26 mouse cellular contexts compared by ENCODE assay signal in the genomic region with DNA sequence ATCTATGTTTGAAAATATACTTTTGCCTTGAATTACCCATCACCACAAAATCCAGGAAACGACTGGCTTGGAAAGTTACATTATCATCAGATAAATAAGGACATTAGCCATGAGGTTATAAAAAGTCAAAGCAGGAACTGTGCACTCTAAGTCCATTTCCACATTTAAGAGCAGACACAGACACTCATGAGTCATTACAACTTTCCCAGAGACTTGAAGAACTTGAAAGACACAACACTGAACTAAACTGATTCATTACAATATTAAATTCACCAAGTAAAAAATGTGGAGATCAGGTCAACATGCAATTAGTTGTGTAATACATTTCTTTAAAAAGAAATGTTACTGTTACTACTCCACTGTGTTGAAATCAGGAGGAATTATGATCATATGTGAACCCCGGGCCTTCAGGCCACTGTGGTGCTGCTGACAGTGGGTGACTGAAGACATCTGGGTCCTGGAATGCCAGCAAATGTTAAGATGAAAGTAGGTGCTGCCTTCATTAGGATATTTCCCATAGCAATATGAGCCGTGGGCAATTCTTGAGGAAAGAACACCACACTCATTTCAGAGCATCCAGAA. TPM values are rescaled to one million over a fixed set of nuclear protein-coding genes. Genes with fewer than 3 reads are reported as not detected.
DNase-seq lines count a peak whose midpoint lies in the region; ATAC-seq lines count a peak whose summit lies in the region.
"Had no signal": no experiment of that assay in that cellular context is flagged by ENCODE, and none has a peak within 500 bp of the region (broad histone marks: within the 10 kb centered on the region; RNA-seq: fewer than 3 reads in every experiment).

No protein-coding gene starts in this region.

- H3K27ac ChIP-seq in intestine, embryonic 14.5 days (ENCODE audit: low read depth): no peak overlapping the region
- H3K27ac ChIP-seq in intestine, embryonic 15.5 days: no peak overlapping the region
- H3K27ac ChIP-seq in kidney, embryonic 15.5 days: no peak overlapping the region
- no peak overlapping the region for H3K27ac ChIP-seq in midbrain, embryonic 11.5 days (ENCODE audit: low read depth, low read length)
- no peak overlapping the region for H3K27ac ChIP-seq in midbrain, embryonic 15.5 days
- H3K27ac ChIP-seq: forebrain, embryonic 12.5 days; liver, embryonic 15.5 days; macrophage; neural tube, embryonic 15.5 days had no signal

- no peak overlapping the region for H3K9ac ChIP-seq in intestine, embryonic 14.5 days (ENCODE audit: low read length)
- no peak overlapping the region for H3K9ac ChIP-seq in intestine, embryonic 15.5 days
- H3K9ac ChIP-seq in kidney, embryonic 15.5 days: no peak overlapping the region
- H3K9ac ChIP-seq in midbrain, embryonic 11.5 days (ENCODE audit: low read length): no peak overlapping the region
- no peak overlapping the region for H3K9ac ChIP-seq in midbrain, embryonic 15.5 days
- H3K9ac ChIP-seq: forebrain, embryonic 12.5 days; liver, embryonic 15.5 days; neural tube, embryonic 15.5 days had no signal

- H3K4me1 ChIP-seq in intestine, embryonic 14.5 days (replicated peaks; ENCODE audit: control insufficient read depth, insufficient read depth, low read length): no peaks in the 10 kb centered on the region
- no peaks in the 10 kb centered on the region for H3K4me1 ChIP-seq in intestine, embryonic 15.5 days (replicated peaks)
- no peaks in the 10 kb centered on the region for H3K4me1 ChIP-seq in kidney, embryonic 15.5 days
- H3K4me1 ChIP-seq in midbrain, embryonic 11.5 days (ENCODE audit: control insufficient read depth, insufficient read depth, low read length): no peaks in the 10 kb centered on the region
- H3K4me1 ChIP-seq in midbrain, embryonic 15.5 days: no peaks in the 10 kb centered on the region
- H3K4me1 ChIP-seq: forebrain, embryonic 12.5 days; liver, embryonic 15.5 days; neural tube, embryonic 15.5 days had no signal

- no peak overlapping the region for H3K4me3 ChIP-seq in intestine, embryonic 14.5 days (ENCODE audit: low read depth, low read length)
- H3K4me3 ChIP-seq in intestine, embryonic 15.5 days (replicated peaks): no peak overlapping the region
- no peak overlapping the region for H3K4me3 ChIP-seq in kidney, embryonic 15.5 days (replicated peaks)
- H3K4me3 ChIP-seq in midbrain, embryonic 11.5 days (ENCODE audit: low read depth, low read length): no peak overlapping the region
- no peak overlapping the region for H3K4me3 ChIP-seq in midbrain, embryonic 15.5 days
- H3K4me3 ChIP-seq: erythroblast, embryonic 14.5 days; forebrain, embryonic 12.5 days; liver, embryonic 15.5 days; neural tube, embryonic 15.5 days had no signal

- no peak for ATAC-seq in intestine, embryonic 14.5 days (replicated peaks; ENCODE audit: low FRiP score, low TSS enrichment, low read depth)
- no peak for ATAC-seq in intestine, embryonic 15.5 days
- no peak for ATAC-seq in kidney, embryonic 15.5 days (replicated peaks; ENCODE audit: low FRiP score)
- no peak for ATAC-seq in midbrain, embryonic 11.5 days (ENCODE audit: low FRiP score)
- ATAC-seq in midbrain, embryonic 15.5 days (replicated peaks): no peak
- ATAC-seq: hindbrain, embryonic 16.5 days; intestine, embryonic 16.5 days; Patski had no signal

- no peaks in the 10 kb centered on the region for H3K27me3 ChIP-seq in intestine, embryonic 14.5 days (replicated peaks; ENCODE audit: control insufficient read depth, insufficient read depth, low read length)
- no peaks in the 10 kb centered on the region for H3K27me3 ChIP-seq in intestine, embryonic 15.5 days (replicated peaks)
- H3K27me3 ChIP-seq in kidney, embryonic 15.5 days: no peaks in the 10 kb centered on the region
- H3K27me3 ChIP-seq in midbrain, embryonic 11.5 days (ENCODE audit: control insufficient read depth, insufficient read depth, low read length): no peaks in the 10 kb centered on the region
- no peaks in the 10 kb centered on the region for H3K27me3 ChIP-seq in midbrain, embryonic 15.5 days (replicated peaks)
- H3K27me3 ChIP-seq: forebrain, embryonic 12.5 days; liver, embryonic 15.5 days; neural tube, embryonic 15.5 days; Patski had no signal

- H3K4me2 ChIP-seq in intestine, embryonic 14.5 days (ENCODE audit: low read length): no peak overlapping the region
- H3K4me2 ChIP-seq in intestine, embryonic 15.5 days (replicated peaks): no peak overlapping the region
- no peak overlapping the region for H3K4me2 ChIP-seq in kidney, embryonic 15.5 days
- no peak overlapping the region for H3K4me2 ChIP-seq in midbrain, embryonic 11.5 days
- H3K4me2 ChIP-seq in midbrain, embryonic 15.5 days: no peak overlapping the region
- H3K4me2 ChIP-seq: forebrain, embryonic 12.5 days; liver, embryonic 15.5 days; neural tube, embryonic 15.5 days had no signal

- 45% methylated on average over 3 of the region's 3 CpGs for WGBS in intestine, embryonic 14.5 days
- 55% methylated on average over 3 of the region's 3 CpGs for WGBS in intestine, embryonic 15.5 days
- WGBS in kidney, embryonic 15.5 days: 66% methylated on average over 3 of the region's 3 CpGs
- 92% methylated on average over 3 of the region's 3 CpGs for WGBS in midbrain, embryonic 11.5 days
- WGBS in midbrain, embryonic 15.5 days: 89% methylated on average over 3 of the region's 3 CpGs

- peak; percentile 21 for DNase-seq in intestine, embryonic 14.5 days (ENCODE audit: low spot score)
- DNase-seq in kidney, postnatal 36 days: peak; percentile 11 to 26
- peak; percentile 31 for DNase-seq in midbrain, embryonic 11.5 days (ENCODE audit: low spot score, missing footprints)
- no peak for DNase-seq in adrenal gland, postnatal 10 days
- no peak for DNase-seq in left cerebral cortex, adult 9 months (ENCODE audit: low spot score in 2 of 2)
- DNase-seq: adrenal gland, postnatal 25 days; cerebellum, adult 2 months; cerebellum, postnatal 14 days; gastrocnemius, postnatal 14 days; heart, postnatal 14 days; left cerebral cortex, postnatal 4 days; midbrain, embryonic 14.5 days; retina, postnatal 1 day; right cerebral cortex, postnatal 14 days; thymus, postnatal 4 days had no signal

- no peaks in the 10 kb centered on the region for H3K9me3 ChIP-seq in intestine, embryonic 14.5 days (ENCODE audit: control insufficient read depth, low read length)
- H3K9me3 ChIP-seq in intestine, embryonic 15.5 days: no peaks in the 10 kb centered on the region
- no peaks in the 10 kb centered on the region for H3K9me3 ChIP-seq in kidney, embryonic 15.5 days (replicated peaks)
- H3K9me3 ChIP-seq in midbrain, embryonic 11.5 days (ENCODE audit: control insufficient read depth, low read length): no peaks in the 10 kb centered on the region
- no peaks in the 10 kb centered on the region for H3K9me3 ChIP-seq in midbrain, embryonic 15.5 days
- H3K9me3 ChIP-seq: forebrain, embryonic 12.5 days; liver, embryonic 15.5 days; neural tube, embryonic 15.5 days had no signal

- peaks cover 7% of the 10 kb centered on the region for H3K36me3 ChIP-seq in intestine, embryonic 14.5 days (ENCODE audit: control insufficient read depth, insufficient read depth, low read length)
- H3K36me3 ChIP-seq in intestine, embryonic 15.5 days: no peaks in the 10 kb centered on the region; the same call in 1 of the 2 replicates
- peaks cover 9% of the 10 kb centered on the region for H3K36me3 ChIP-seq in kidney, embryonic 15.5 days
- H3K36me3 ChIP-seq in midbrain, embryonic 11.5 days (ENCODE audit: control insufficient read depth, insufficient read depth, low read length): no peaks in the 10 kb centered on the region
- 0 out of 2 replicates have a peak, but pooled peaks cover 3% of the 10 kb centered on the region for H3K36me3 ChIP-seq in midbrain, embryonic 15.5 days (replicated peaks)

RNA-seq across cellular contexts. Expression of gene Fam126a, which starts 55.4 kb away (rescaled TPM):
- 21.7 and 23.0 TPM in 2 replicates for polyA plus RNA-seq in intestine, embryonic 14.5 days (2014; fragmentation: Nextera tagmentation; extraction: Ambion mirVana)
- 14.3 and 16.1 TPM in 2 replicates for polyA plus RNA-seq in intestine, embryonic 15.5 days (2015; fragmentation: Nextera tagmentation; extraction: Ambion mirVana)
- 23.2 and 24.4 TPM in 2 replicates for polyA plus RNA-seq in kidney, embryonic 15.5 days (2015; fragmentation: Nextera tagmentation; extraction: Ambion mirVana)
- 34.3 and 36.0 TPM in 2 replicates for polyA plus RNA-seq in midbrain, embryonic 11.5 days (2014; fragmentation: Nextera tagmentation; extraction: Ambion mirVana)
- polyA plus RNA-seq in midbrain, embryonic 15.5 days (2015; fragmentation: Nextera tagmentation; extraction: Ambion mirVana): 33.0 and 33.3 TPM in 2 replicates
- 10 to 100 TPM; 48.4 to 50.7 TPM for total RNA-seq in adrenal gland, postnatal 10 days (2021)

Comparison
In these comparisons a context has a peak if more than half of its experiments do, and no peak if none do; other contexts are left out.
1. DNase-seq: peak in intestine, embryonic 14.5 days (single experiment), kidney, postnatal 36 days (2 of 2) and midbrain, embryonic 11.5 days (single experiment); none in adrenal gland, postnatal 10 days (single experiment) and left cerebral cortex, adult 9 months (0 of 2).